Mouse (Mus musculus) liver, adult (tissue): ENCODE data around the gene Mfsd6.

ENCODE experiments used
- GATA4 ChIP-seq: IDR thresholded peaks from 2 replicates; pipeline ENCODE4 v1.6.1; 2014; ENCODE audit warnings: mild to moderate bottlenecking, low read length; ENCODE audit not compliant: insufficient replicate concordance

The Mfsd6 gene

DNA sequence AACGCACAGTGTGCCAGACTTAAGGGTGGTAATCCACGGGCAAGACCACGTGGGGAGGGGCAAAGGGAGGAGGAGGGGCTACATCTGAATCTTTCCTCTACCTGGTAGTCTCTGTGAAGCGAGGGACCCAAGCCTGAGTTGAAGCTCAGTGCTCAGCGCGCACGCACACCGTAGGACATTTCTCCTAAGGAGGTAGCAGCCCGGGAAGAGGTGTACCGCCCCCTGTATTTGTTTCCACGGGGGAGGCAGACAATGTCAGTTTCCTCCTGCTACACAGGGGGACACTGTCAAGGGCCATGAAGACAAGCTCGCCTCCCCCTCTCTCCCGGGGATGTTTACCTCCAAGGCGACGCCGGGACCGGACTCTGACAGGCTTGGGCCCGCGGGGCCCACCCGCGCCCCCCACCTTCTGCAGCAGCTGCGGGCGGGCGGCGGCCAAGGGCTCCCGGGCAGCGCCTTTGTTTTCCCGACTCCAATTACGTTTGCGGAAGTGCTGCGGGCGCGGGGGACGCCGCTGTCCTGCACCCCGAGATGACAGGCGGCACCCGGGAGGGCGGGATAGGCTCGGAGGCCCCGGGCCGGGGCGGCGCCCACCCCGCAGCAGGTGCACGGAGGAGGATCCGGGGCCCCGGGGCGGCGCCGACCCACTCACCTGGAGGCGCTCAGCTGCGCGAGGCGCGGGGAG, 749 bp downstream of the Mfsd6 start:
- TF ChIP-seq GATA4: no peak

DNA sequence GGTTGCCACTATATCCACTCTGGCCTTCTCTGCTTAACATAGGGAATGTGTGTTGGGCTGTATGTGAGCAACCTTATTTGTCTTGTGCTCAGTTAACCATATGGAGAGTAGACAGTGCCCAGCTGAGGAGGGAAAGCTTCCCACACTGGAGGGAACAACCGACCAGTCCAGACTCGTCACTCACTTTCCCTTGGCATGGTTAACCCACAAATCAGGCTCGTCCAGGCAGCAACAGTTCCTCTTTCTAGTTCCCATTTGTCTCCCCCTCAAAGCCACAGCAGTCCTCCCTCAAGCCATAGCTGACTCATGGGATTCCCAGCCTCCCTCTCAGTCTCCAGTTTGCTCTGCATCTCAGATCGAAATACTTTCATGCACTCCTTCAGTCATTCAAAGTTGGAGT, 4.7 kb downstream of the Mfsd6 start:
- TF ChIP-seq GATA4: no peak

DNA sequence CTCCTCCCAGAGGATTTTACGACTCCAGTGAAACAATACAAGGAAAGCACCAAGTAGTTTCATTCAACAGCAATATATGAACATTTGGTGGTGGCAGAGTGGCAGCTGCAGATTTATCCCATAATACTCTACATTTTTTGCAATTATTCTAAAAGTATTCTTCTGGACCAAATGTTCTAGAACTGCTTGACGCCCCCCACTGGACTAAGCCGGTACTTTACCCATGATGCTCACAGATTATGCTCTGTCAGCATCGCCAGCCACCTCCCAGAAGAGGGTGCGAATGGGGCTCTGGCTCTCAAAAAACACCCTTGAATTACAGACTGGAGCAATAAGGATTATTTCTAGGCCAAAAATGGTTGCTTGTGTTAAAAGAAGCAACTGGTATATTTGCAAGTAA, 8.2 kb downstream of the Mfsd6 start:
- no peak for TF ChIP-seq GATA4

DNA sequence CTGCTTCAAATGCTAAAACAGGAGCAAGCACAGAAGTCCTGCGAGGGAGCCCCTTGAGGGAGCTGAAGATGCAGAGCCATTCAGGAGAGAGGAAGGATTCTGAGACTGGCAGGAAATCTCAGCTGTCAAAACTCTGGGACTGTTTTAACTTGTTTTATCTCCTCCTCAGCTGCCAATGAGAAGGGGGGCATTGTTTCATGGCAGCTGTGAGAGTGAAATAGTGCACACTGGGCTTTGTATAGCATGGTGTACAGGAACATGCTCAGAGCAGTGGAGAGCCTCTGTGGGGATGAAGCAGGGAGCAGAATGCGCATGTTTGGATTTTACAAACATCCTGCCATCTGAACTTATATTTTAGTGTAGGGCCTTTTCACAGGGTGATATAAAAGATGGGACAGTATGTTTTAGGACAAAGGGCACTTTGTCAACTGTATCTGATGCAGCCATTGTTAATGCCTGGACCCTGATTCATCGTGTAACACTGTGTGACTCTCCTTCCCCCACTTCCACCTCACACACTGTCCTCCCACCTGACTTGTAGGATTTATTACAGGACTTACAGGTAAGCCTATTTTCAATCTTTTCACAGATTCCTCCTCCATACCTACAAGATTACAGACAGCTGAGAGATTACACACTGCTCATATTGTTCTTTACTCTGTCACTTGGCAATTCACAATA, 9.1 kb downstream of the Mfsd6 start:
- TF ChIP-seq GATA4: no peak

DNA sequence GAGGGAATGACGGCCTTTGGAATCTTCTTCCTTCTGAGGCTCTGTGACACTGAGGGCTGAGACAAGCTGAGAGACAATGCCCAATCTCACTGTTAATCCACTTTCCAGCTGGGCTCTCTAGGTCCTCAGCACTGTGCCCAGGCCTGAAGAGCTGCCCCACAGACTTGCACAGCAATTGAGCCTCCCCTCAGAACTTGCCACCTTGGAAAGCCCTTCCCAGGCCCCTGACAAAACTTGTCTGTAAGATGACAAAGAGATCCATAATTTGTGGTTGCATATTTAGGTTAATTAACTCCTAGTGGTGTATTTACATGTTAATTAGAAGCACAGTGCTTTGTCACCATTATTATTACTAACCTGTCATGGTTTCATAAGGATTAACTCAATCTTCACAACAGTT, 12.8 kb downstream of the Mfsd6 start:
- TF ChIP-seq GATA4: no peak

DNA sequence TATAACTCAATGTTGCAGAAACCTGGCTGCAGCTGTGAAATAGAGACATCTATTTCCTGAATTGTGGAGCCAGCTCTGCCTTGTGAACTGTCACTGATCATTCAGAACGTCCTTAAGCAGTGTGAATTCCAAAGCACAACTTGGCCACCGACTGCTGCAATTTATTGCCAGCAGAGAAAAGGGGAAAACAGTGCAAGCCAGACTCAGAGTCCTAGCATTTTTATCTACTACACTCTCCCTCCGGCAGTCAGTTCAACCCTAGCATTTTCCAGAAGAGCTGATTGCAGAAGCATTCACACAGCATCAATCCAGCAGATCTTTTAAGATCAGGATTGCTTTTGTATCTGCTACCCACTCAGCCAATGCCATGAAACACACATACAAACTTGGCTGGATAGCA, 13.2 kb downstream of the Mfsd6 start:
- no peak for TF ChIP-seq GATA4

DNA sequence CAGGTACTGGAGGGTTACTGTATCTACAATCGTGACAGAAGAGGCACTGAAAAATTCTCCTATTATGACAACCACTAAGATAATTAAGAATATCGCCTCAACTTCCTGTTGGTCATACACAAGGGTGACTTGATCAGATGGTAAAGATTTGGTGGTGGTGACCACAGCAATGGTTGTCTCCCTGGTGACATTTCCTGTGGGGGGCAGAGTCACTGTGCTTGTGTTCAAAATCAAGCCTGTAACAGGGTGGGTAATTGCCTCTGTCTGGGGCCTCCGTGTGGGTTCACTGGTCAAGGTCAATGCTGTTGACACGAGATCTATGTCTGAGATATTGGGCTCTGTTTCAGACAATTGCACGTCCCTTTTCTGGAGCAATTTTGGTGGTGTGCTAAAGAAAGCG, 18.5 kb downstream of the Mfsd6 start:
- no peak for TF ChIP-seq GATA4

DNA sequence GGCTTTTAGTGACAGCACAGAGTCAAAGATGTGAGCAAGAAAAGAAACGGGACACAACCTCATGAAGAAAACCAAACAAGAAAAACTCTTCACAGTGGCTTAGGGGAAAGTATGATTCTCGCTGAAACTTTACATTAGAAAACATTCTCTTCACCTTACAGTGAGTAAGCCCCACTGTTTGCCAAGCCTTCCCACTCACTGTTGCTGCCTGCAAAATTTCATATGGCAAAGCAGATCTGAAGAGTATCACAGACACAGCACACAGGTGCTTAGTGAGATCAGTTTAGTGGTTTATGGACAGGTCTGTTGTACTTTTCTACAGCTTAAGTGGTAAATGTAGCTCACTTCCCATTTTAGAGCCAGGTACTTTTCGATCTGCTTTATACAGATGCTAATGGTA, 20.2 kb downstream of the Mfsd6 start:
- no peak for TF ChIP-seq GATA4

DNA sequence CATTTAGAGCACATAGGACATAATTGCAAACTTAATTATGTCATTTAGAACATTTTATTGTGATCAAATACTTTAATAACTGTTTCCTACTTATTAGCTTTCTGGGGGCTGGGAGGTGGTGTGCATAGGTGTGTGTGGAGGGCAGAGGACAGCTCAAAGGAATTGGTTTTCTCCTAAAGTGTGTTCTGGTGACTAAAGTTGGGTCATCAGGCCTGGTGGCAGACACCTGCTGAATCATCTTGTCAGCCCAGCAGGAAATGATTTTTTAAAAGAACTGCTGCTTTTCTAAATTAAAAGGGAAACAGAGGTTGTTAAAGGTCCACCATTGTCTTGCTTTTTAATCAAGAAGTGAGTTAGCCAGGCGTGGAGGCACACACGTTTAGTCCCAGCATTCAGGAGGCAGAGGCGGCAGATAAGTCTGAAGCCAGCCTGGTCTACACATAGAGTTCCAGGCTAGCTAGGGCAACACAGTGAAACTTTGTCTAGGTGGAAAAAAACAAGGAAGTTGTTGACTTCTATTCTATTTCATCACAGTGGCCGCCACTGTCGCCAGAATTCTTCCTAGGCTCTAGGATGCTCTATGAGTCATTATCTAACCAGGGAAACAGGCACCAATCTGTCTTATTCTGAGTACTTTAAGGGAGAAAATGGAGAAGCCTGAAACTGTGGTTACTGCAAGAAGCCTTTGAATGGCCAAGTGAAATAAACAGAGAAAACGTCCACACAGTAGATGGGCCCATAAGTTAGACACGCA, 24.3 kb downstream of the Mfsd6 start:
- TF ChIP-seq GATA4: no peak

DNA sequence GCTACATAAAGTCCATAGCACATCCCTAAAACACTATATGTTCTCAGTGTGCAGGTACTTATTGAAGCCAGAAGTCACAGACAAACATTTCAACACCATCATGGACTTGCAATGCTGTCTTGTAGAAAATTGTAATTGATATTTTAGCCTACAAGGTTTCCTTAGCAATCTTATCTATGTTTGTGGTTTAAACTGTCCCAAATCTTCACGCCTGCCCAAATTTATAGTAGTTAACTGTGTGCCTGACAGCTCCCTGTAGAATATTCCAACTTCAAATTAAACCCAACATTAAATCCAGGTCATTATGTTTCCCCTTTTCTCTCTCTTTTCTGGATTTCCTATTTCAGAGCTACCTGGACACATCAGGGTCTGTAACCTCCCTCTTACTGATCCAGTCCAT, 25.3 kb downstream of the Mfsd6 start:
- TF ChIP-seq GATA4: no peak

DNA sequence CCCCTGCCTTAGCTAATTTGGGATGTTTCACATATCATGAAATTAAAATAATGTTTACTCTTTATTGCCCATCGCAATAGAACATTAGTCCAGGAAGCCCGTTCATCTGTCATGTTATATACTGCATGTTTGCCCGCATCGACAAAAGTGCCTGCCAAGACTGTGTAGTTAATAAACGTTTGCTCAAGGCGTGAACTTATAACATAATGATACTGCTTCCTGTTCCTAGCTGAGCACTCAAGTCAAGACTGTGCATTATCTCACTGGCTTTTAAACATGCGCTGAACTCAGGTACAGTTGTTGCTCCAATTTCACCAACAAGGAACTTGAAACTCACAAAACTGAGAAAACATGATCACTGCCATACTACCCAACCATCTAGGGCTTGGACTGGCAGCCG, 39.6 kb downstream of the Mfsd6 start:
- TF ChIP-seq GATA4: no peak

DNA sequence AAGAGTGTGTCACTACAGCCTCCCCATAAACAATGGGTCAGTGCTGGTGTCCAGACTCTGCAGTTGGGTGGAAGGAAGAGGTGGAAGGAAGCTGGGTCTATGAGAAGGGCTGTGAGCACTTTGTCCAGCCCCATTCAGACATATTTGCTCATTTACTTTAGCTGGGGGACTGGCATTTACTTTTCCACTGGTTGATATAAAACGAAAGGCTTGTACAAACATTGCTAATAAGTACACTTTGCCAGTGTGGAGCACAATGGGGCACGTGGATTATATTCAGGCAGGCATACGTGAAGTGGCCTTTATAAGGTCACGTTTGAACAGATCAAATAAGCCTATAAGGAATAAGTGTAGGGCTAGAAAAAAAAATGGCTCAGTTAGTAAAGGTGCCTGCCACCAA, 43.7 kb downstream of the Mfsd6 start:
- no peak for TF ChIP-seq GATA4

DNA sequence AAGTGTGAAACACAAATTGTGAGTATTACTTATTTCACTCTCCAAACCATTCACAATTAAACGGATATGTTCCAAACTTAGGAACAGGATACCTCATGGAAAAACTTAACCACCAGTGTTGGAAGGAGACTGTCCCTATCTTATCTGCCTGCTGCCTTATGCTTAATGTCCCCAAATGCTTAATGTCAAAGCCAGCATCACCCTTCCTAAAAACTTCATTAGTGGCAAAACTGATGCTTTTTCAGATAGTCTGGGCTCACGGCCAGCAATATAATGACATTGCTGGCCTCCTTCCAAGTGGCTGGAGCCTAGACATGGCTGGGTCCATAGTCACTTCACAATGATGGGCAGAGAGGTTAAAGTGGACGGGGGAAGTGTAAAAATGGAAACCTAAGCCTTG, 50.6 kb downstream of the Mfsd6 start:
- TF ChIP-seq GATA4: no peak

DNA sequence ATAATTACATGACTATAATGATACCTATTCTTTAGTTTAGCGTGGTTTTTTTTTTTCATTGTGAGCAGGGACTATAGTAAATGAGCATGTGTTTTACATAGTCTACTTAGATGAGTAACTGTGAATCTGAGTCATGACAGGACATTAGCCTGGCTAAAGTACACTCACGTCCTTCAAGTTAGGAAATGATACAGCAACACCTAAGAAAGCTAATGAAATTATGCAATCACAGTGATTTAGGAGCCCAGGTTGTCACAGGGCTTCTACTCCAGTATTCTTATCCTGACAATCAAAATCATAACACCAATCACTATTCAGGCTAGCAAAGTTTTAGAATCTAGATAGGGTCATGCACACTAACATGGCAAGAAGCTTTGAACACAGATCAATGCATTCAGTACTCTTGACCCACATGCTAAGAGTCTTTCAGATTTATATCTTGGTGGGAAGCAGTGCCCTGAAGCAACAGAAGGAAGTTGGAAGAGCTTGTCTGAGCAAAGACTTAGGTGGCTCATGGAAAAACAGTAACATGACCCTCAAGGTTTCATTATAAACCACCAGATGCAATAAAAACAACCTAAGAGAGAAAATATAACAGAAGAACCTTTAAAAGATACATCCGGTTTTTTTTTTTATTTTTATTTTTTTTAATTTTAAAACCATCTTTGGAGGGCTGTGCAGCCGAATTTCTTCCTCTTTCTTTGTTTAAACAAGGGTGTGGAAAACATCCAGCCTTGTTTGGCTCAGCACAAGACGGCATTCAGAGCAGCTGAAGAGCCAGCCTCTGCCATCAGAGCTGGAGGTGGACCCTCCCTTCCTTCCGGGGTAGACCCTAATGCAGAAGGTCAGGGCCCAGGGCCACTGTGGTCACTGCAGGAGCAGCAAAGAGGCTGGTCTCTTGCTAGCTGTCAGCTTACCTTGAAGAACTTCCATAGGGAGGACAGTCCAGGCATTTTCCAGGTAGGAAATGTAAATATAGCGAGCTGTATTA, 51.4 kb downstream of the Mfsd6 start:
- TF ChIP-seq GATA4: no peak

DNA sequence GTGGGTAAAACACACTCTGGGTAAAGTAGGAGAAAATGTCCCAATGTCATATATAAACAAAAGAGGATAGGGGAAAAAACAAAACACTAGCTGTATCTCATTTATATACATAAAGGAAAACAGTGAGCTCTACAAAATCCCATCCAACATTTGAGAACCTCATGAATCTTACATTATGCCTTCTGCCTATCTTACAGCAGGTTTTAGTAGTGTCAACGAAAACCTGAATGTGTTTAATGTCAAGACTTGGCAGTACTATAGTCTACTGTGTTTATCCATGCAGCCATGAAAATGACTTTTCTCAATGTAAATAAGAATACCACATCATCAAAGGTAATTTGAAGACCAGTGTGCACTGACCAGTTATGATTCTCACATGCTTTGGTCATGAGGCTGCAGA, 57.3 kb downstream of the Mfsd6 start:
- TF ChIP-seq GATA4: no peak
